Mouse (Mus musculus): ENCODE results near the gene Clhc1. TPM values are rescaled to one million over a fixed set of nuclear protein-coding genes. Genes with fewer than 3 reads are reported as not detected.
"Not testable (repeated sequence)": the region's sequence is repeated elsewhere in the genome, so short reads cannot be mapped to it uniquely, and the experiment has no call there.

Gene Clhc1
- polyA plus RNA-seq, 1 experiment from 2014 or later, result not detected

DNA sequence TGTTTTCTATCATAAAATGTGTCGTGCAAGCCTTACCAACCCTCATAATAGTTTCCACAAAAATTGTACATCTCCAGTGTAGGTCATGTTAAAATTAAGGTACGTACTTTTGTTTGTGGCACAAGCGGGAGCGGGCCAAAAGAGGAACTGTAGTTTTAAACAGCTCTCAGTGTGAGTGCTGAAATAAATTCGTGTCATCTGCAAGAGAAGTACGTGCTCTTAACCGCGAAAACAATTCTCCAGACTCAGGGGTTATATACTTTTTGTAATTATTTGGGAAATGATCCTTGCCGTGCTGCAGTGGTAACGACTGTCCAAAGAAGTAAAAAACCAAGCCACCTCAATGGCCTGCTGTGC, 33.4 kb upstream of the Clhc1 start:
- H3K36me3 ChIP-seq (replicated peaks; ENCODE audit: insufficient read depth, low read length), result peaks cover 12% of the 10 kb centered on the region; the same call in 1 of the 2 replicates
- peak overlapping the region; percentile 75 for H3K9ac ChIP-seq (replicated peaks)
- ATAC-seq, result peak; percentile 18
- peak overlapping the region; percentile 85 for H3K27ac ChIP-seq (ENCODE audit: low read depth)
- 5% methylated on average over 10 of the region's 10 CpGs for WGBS (ENCODE audit: insufficient replicate concordance)
- 0 out of 2 replicates have a peak, but pooled peaks cover 3% of the 10 kb centered on the region for H3K4me1 ChIP-seq (ENCODE audit: insufficient read depth)
- no peaks in the 10 kb centered on the region for H3K27me3 ChIP-seq (ENCODE audit: insufficient read depth, low read length)
- H3K9me3 ChIP-seq (ENCODE audit: low read length), result 0 out of 2 replicates have a peak, but pooled peaks cover 2% of the 10 kb centered on the region
- peak overlapping the region; percentile 70 for H3K4me2 ChIP-seq (ENCODE audit: low read depth, low read length)
- DNase-seq, result no peak
- peak overlapping the region; percentile 69 for H3K4me3 ChIP-seq (ENCODE audit: low read depth, low read length)
- TF ChIP-seq EP300 (IDR thresholded peaks at IDR 0.05; ENCODE audit: low read depth) (no peak), CTCF (IDR thresholded peaks at IDR 0.05; ENCODE audit: low read depth) (no peak)

DNA sequence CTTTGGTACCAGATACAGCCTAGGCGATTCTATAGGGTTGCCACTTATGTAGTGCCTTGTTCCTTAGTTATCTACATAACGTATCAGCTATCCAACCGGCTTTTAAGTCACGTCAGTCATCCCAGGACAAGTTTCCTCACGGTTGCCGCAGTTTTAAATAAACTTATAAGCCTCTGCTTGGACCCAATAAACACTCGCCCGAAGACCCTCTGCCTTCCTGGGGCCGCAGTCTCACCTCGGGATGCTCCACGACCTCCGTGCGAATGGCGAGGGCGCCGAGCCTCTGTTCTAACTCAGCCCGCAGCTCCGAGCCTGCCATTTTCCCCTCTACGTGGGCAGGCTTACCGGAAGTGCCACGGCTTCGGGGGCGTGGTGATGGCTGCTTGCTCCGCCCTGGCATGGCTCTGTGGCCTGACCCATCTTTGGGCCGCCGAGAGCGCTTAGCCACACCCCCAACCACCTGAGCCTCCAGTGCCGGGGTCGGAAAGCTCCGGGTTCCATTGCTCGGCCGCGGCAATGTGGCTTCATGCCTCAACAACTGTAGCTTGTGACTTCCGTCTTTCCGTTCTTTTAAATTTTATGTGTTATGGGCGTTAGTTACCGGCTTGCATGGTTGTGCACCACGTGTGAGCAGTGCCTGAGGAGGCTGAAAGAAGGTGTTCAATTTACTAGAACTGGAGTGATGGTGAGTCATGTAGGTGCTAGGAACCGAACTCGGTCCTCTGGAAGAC, 32.9 kb upstream of the Clhc1 start, which contains the start of gene Prorsd1:
TSS of gene Prorsd1 (minus strand) at position 352 of the 731 bp plus-strand sequence.
- Histone ChIP-seq H3K27me3 (ENCODE audit: insufficient read depth, low read length) (no peaks in the 10 kb centered on the region), H3K36me3 (replicated peaks; ENCODE audit: insufficient read depth, low read length) (peaks cover 12% of the 10 kb centered on the region; the same call in 1 of the 2 replicates), H3K9ac (replicated peaks) (peak within 1 kb of the TSS; percentile 75), H3K4me2 (ENCODE audit: low read depth, low read length) (peak within 1 kb of the TSS; percentile 70), H3K4me1 (ENCODE audit: insufficient read depth) (0 out of 2 replicates have a peak, but pooled peaks cover 3% of the 10 kb centered on the region), H3K4me3 (ENCODE audit: low read depth, low read length) (peak within 1 kb of the TSS; percentile 69), H3K9me3 (ENCODE audit: low read length) (0 out of 2 replicates have a peak, but pooled peaks cover 2% of the 10 kb centered on the region), H3K27ac (ENCODE audit: low read depth) (peak within 1 kb of the TSS; percentile 85)
- DNase-seq (peak; percentile 96), ATAC-seq (peak; percentile 100)
- WGBS (ENCODE audit: insufficient replicate concordance), result 2% methylated on average over 40 of the region's 40 CpGs
- TF ChIP-seq EP300 (IDR thresholded peaks at IDR 0.05; ENCODE audit: low read depth), result 0 out of 2 replicates have a peak, but pooled peaks have one; percentile 7
- no peak for TF ChIP-seq CTCF (IDR thresholded peaks at IDR 0.05; ENCODE audit: low read depth)

DNA sequence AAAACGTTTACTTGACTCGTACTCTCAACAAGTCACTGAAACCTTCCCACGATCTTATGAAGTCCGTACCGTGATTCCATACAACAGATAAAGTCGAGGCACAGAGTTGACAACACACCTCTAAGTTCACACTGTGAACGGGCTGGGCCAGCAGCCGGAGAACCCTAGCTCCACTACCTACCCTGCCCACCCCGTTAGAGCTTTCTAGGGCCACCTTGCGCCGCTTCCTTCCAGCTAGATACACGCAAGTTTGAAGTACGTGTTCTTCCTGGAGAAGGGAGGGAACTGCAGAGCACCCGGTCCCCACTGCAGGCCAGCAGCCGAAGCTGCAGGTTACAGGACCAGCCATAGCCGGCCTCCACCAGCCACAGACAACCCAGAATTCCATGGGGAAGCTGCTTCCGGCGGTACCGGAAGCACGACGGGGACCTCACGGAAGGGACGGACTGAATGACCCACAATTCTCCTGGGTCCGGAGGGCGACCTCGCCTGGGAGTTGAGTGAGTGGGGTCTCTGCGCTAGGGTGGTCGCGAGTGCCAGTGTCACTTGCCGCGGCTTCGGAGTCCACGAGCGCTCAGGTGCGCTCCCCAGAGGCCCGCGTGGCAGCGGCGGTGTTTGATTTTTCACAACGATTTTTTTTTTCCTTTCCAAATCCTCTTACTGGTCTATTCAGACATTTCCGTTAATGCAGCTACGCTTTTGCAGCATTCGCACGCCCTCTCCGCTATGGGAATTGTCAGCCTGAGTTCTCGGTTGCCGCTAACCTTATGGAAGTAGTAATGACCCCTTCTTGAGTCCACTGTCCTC, 21.6 kb upstream of the Clhc1 start, which contains the start of gene Mtif2:
TSS of gene Mtif2 (plus strand) at position 421 of the 807 bp plus-strand sequence.
- H3K4me3 ChIP-seq (ENCODE audit: low read depth, low read length), result peak within 1 kb of the TSS; percentile 71
- peak; percentile 28 for TF ChIP-seq CTCF (IDR thresholded peaks at IDR 0.05; ENCODE audit: low read depth)
- peak; percentile 21; the same call in 1 of the 2 replicates for TF ChIP-seq EP300 (IDR thresholded peaks at IDR 0.05; ENCODE audit: low read depth)
- no peaks in the 10 kb centered on the region for H3K27me3 ChIP-seq (ENCODE audit: insufficient read depth, low read length)
- 2% methylated on average over 47 of the region's 47 CpGs for WGBS (ENCODE audit: insufficient replicate concordance)
- H3K9ac ChIP-seq (replicated peaks), result peak within 1 kb of the TSS; percentile 81
- ATAC-seq (peak; percentile 97), DNase-seq (peak; percentile 85)
- peaks cover 9% of the 10 kb centered on the region for H3K4me1 ChIP-seq (ENCODE audit: insufficient read depth)
- H3K27ac ChIP-seq (ENCODE audit: low read depth), result peak within 1 kb of the TSS; percentile 77
- H3K9me3 ChIP-seq (ENCODE audit: low read length), result no peaks in the 10 kb centered on the region
- H3K36me3 ChIP-seq (replicated peaks; ENCODE audit: insufficient read depth, low read length), result peaks cover 6% of the 10 kb centered on the region
- H3K4me2 ChIP-seq (ENCODE audit: low read depth, low read length), result peak within 1 kb of the TSS; percentile 76

DNA sequence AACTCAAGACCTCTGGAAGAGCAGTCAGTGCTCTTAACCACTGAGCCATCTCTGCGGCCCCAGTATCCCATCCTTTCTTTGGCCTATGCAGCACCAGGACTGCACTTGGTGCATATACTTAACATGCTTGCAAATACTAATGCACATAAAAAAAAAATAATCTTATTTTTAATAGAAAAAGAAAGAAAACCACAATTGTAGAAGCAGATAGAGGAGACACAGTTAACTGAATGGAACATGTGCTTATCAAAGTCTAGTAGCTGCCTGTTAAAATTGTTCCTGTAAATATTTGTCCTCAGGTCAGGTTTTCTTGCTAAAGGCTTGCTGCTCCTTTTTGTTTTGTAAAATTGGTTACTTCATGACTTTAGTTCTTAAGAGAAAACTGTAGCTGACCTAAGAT, 9.5 kb upstream of the Clhc1 start:
- Histone ChIP-seq H3K27me3 (ENCODE audit: insufficient read depth, low read length) (no peaks in the 10 kb centered on the region), H3K4me1 (ENCODE audit: insufficient read depth) (no peaks in the 10 kb centered on the region), H3K36me3 (replicated peaks; ENCODE audit: insufficient read depth, low read length) (peaks cover 49% of the 10 kb centered on the region), H3K4me2 (ENCODE audit: low read depth, low read length) (no peak overlapping the region), H3K4me3 (ENCODE audit: low read depth, low read length) (no peak overlapping the region), H3K9ac (replicated peaks) (no peak overlapping the region), H3K27ac (ENCODE audit: low read depth) (no peak overlapping the region), H3K9me3 (ENCODE audit: low read length) (no peaks in the 10 kb centered on the region)
- WGBS (ENCODE audit: insufficient replicate concordance), result 88% methylated on average over 1 of the region's 1 CpGs
- TF ChIP-seq CTCF (IDR thresholded peaks at IDR 0.05; ENCODE audit: low read depth), result no peak
- ATAC-seq (no peak), DNase-seq (no peak)

GRCm38 (mm10) chr11:29544225-29544945, 3.4 kb upstream of the Clhc1 start:
- ATAC-seq (no peak), DNase-seq (no peak)
- no peak overlapping the region for H3K4me3 ChIP-seq (ENCODE audit: low read depth, low read length)
- 83% methylated on average over 3 of the region's 3 CpGs for WGBS (ENCODE audit: insufficient replicate concordance)
- H3K9me3 ChIP-seq (ENCODE audit: low read length), result no peaks in the 10 kb centered on the region
- peaks cover 48% of the 10 kb centered on the region for H3K36me3 ChIP-seq (replicated peaks; ENCODE audit: insufficient read depth, low read length)
- TF ChIP-seq EP300 (IDR thresholded peaks at IDR 0.05; ENCODE audit: low read depth), result no peak
- no peak for TF ChIP-seq CTCF (IDR thresholded peaks at IDR 0.05; ENCODE audit: low read depth)
- H3K27me3 ChIP-seq (ENCODE audit: insufficient read depth, low read length), result no peaks in the 10 kb centered on the region
- no peak overlapping the region for H3K4me2 ChIP-seq (ENCODE audit: low read depth, low read length)
- H3K9ac ChIP-seq (replicated peaks), result no peak overlapping the region
- no peak overlapping the region for H3K27ac ChIP-seq (ENCODE audit: low read depth)
- peaks cover 16% of the 10 kb centered on the region for H3K4me1 ChIP-seq (ENCODE audit: insufficient read depth)

GRCm38 (mm10) chr11:29545150-29545752, 2.5 kb upstream of the Clhc1 start:
- H3K27me3 ChIP-seq (ENCODE audit: insufficient read depth, low read length); H3K4me2 ChIP-seq (ENCODE audit: low read depth, low read length); H3K4me3 ChIP-seq (ENCODE audit: low read depth, low read length); H3K27ac ChIP-seq (ENCODE audit: low read depth); ATAC-seq; H3K9ac ChIP-seq (replicated peaks); H3K9me3 ChIP-seq (ENCODE audit: low read length); DNase-seq: not testable (repeated sequence)
- WGBS (ENCODE audit: insufficient replicate concordance), result 80% methylated on average over 4 of the region's 4 CpGs
- H3K36me3 ChIP-seq (replicated peaks; ENCODE audit: insufficient read depth, low read length), result peaks cover 43% of the 10 kb centered on the region
- H3K4me1 ChIP-seq (ENCODE audit: insufficient read depth), result peaks cover 16% of the 10 kb centered on the region

DNA sequence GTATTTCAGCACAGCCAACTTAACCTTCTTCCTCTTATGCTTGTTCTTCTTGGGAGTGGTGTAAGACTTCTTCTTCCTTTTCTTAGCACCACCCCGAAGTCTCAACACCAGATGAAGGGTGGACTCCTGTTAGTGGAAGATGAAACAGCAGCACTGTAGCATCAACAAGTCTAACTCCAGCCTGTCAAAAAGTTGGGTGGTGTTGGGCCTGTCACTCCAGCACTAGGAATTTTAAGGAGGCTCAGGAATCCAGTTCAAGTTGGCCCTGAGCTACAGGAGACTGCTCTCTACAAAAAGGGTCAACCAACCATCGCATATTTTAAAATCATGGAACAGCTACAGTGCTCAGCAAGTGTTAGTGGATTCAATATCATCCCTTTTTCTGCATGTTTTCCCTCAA, 1.5 kb upstream of the Clhc1 start:
- peak overlapping the region; percentile 89 for H3K4me3 ChIP-seq (ENCODE audit: low read depth, low read length)
- not testable (repeated sequence) for H3K9me3 ChIP-seq (ENCODE audit: low read length); DNase-seq; H3K27me3 ChIP-seq (ENCODE audit: insufficient read depth, low read length); ATAC-seq
- peaks cover 34% of the 10 kb centered on the region for H3K36me3 ChIP-seq (replicated peaks; ENCODE audit: insufficient read depth, low read length)
- 52% methylated on average over 2 of the region's 2 CpGs for WGBS (ENCODE audit: insufficient replicate concordance)
- H3K27ac ChIP-seq (ENCODE audit: low read depth), result peak overlapping the region; percentile 63; the same call in 1 of the 2 replicates
- peak overlapping the region; percentile 92 for H3K9ac ChIP-seq (replicated peaks)
- peaks cover 16% of the 10 kb centered on the region for H3K4me1 ChIP-seq (ENCODE audit: insufficient read depth)
- peak overlapping the region; percentile 81 for H3K4me2 ChIP-seq (ENCODE audit: low read depth, low read length)
